Mouse (Mus musculus): ENCODE data around the gene Atl3. TPM values are rescaled to one million over a fixed set of nuclear protein-coding genes. Genes with fewer than 3 reads are reported as not detected.

The Atl3 gene
- 10 to 100 TPM; 15.4 to 16.0 TPM for total RNA-seq (2021)
- long read RNA-seq, experiment 1, partial matches to known transcripts, result 0 of 1 reads
- long read RNA-seq, experiment 1, other reads (novel, unspliced or antisense), result 1 of 1 reads
- long read RNA-seq, experiment 2, full-length matches to known transcripts, result 2 of 3 reads
- long read RNA-seq, experiment 2, partial matches to known transcripts, result 0 of 3 reads
- long read RNA-seq, experiment 2, other reads (novel, unspliced or antisense), result 1 of 3 reads

DNA sequence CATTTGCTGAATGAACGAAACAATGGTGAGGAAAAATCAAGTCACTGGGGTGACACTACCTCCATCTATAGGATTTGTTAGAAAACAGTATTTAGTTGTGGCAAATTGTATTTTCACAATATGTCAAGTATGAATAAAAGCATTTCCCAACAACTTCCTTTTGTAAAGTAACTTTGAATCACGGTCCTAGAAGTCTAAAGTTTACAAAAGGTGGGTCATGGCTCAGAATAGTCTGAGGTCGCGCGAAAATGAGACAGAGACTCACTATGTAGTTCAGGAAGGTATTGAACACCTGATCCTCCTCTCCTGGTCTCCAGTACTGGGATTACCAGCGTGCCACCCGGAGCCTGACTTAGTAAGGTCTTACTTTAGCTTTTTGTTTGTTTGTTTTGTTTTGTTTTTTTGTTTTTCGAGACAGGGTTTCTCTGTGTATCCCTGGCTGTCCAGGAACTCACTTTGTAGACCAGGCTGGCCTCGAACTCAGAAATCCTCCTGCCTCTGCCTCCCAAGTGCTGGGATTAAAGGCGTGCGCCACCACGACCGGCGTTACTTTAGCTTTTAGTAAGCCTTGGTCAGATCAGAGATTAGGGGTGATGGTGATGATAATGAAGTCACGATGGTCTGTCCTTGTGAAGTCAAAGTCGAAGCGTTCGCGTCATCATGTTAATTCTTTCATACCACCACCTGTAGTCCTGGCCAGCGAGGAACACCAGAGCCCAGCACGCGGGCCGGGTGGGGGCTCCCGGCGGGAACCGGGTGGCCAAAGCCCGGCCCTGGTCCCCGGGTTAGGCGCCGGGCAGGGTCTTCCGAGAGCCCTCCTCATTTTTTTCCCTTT is at the start of gene Atl3:
TSS of gene Atl3 (plus strand) at position 689 of the 835 bp plus-strand sequence.
- DNase-seq, result no peak
- intact Hi-C loops (cut with DNase I; ENCODE audit: low total_unique reads), result no loop called here

DNA sequence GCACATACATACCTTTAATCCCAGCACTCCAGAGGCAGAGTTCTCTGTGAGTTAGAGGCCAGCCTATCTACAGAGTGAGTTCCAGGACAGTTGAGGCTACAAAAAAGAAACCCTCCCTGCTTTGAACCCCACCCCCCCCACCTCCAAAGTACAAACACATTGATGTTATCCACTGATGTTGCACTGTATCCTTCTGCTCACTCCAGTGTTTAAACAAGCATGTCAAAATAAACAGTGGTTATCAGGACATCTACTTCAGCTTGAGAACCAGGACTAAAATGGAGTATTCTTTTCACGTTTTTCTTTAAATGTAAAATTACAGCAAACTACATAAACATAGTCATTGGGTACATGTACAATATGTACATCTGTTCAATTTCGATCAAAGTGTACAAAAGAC is 48.7 kb upstream of the Atl3 start:
- intact Hi-C loops (cut with DNase I; ENCODE audit: low total_unique reads), result loop anchor here (10.0 kb wide), 1 partner anchor 150 kb away; no protein-coding TSS in a partner anchor
- no peak for DNase-seq

DNA sequence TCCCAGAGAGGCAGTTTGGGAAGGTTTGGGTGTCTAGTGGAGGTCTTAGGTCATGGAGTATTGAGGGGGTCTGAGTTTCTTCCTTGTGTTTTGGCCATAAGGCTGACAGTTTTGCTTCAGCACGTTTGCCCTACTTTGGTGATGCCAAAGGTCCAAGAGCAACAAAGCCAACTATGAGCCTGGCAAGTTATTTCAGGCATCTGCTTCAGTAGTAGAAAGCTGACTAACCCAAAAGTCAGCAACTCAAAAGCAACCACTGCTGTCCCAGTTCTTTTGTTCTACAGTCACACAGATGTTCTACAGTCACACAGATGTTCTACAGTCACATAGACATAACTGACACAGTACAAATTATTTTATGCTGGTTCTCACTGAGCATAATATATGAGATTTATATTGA is 48.2 kb upstream of the Atl3 start:
- intact Hi-C loops (cut with DNase I; ENCODE audit: low total_unique reads), result loop anchor here (10.0 kb wide), 1 partner anchor 149 kb away; no protein-coding TSS in a partner anchor
- no peak for DNase-seq

DNA sequence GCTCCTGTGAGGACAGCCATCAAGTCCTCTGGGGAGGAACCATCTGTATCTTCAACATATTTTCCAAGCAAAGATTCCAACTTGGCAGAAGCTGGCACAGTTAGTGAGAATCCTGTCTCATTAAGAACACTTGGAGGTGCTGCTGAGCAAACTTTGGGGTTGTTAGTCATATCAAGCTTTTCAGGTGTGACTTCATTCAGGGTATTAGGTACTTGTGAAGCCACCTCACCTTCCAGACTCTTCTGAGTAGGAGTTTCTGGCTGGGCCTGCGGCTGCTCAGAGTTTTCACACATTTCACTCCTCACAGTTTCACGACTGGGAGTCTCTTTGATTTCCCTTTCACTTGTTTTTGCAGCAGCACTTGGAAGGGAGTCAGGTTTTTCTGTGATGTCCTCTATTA is 37.0 kb upstream of the Atl3 start:
- DNase-seq, result no peak
- intact Hi-C loops (cut with DNase I; ENCODE audit: low total_unique reads), result no loop called here

DNA sequence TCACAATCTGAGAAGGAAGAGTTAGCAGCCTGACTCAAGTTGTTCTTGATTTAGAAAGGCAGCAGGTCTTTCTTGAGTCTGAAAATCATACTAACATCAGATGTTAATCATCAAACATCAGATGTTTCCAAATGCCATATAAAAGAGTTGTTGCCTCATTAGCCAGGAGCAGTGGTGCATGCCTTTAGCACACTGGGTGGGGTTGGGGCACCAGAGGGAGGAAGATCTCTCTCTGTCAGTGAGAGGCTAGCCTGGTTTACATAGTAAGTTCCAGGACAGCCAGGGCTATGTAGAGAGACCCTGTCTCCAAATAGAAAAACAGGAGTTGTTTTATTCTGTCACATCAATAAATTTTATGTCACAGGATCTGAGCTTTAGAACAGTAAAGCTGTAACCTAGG is 34.9 kb upstream of the Atl3 start:
- intact Hi-C loops (cut with DNase I; ENCODE audit: low total_unique reads), result no loop called here
- no peak for DNase-seq

DNA sequence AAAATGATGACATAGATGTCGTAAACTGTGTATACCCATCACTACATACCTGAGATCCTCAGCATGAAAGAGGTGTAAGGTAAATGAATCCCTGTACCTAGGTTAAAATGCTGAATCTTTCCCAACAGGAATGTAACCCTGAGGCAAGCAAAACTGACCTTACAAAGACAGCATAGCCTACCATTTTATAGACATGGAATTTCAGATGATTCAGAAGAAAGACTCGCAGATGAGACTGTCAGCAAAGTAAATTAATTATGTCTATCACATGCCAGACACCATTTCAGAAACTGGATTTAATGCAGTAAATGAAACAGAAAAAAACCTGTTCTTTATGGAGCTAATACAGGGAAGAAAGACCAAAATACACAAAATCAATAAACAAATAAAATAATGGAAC is 34.5 kb upstream of the Atl3 start:
- intact Hi-C loops (cut with DNase I; ENCODE audit: low total_unique reads), result no loop called here
- no peak for DNase-seq

DNA sequence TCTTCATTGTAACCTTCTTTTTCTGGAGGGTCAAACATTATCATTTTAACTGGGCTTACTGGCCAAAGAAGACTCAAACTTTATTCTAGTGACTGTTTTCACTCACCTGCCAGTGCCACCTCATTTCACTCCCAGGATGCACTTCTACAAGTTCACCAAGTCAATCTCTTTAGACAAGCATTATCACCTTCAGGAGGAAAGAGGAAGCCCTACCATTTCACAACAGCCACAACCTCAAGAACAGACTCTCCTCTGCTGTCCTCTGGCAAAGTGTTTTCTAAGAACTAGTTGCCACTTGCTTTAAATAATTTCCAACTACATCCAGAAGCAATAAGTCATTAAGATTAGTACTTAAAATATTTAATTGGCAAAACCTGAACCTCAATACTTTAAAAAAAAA is 25.9 kb upstream of the Atl3 start:
- no peak for DNase-seq
- intact Hi-C loops (cut with DNase I; ENCODE audit: low total_unique reads), result no loop called here

DNA sequence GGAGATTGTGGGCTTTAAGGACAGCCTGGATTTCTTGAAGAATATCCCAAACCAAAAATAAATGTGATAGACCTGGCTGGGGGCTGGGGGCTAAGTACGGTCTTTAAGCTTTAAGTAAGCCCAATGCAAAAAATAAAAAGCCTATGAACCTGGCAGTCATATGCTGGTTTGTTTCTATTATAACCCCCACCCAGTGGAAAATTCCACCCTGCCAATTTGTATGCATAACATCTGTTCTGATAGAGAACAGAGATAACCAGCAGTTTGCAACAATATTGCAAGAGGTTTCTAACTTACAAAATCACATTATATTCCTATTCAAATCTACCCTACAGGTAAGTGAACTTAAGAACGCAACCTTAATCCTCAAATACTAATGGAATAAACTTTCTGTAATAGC is 23.2 kb upstream of the Atl3 start:
- no peak for DNase-seq
- intact Hi-C loops (cut with DNase I; ENCODE audit: low total_unique reads), result no loop called here

DNA sequence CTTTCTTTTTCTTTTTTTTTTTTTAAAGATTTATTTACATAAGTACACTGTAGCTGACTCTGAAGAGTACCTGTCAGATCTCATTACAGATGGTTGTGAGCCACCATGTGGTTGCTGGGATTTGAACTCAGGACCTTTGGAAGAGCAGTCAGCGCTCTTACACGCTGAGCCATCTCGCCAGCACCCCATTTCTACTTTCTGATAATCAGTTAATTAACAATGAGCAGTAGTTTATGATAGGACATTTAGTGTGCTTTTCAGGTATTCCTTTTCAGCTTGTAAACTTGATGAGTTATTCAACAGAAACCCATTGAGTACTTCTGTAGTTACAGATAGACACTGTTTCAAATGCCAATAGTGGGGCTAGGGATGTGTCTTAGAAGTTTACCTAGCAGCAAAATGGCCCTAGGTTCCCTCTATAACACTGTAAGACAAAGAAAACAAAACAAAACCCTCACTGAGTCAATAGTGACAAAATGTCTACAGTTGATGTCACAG is 14.0 kb upstream of the Atl3 start:
- no peak for DNase-seq
- intact Hi-C loops (cut with DNase I; ENCODE audit: low total_unique reads), result no loop called here

DNA sequence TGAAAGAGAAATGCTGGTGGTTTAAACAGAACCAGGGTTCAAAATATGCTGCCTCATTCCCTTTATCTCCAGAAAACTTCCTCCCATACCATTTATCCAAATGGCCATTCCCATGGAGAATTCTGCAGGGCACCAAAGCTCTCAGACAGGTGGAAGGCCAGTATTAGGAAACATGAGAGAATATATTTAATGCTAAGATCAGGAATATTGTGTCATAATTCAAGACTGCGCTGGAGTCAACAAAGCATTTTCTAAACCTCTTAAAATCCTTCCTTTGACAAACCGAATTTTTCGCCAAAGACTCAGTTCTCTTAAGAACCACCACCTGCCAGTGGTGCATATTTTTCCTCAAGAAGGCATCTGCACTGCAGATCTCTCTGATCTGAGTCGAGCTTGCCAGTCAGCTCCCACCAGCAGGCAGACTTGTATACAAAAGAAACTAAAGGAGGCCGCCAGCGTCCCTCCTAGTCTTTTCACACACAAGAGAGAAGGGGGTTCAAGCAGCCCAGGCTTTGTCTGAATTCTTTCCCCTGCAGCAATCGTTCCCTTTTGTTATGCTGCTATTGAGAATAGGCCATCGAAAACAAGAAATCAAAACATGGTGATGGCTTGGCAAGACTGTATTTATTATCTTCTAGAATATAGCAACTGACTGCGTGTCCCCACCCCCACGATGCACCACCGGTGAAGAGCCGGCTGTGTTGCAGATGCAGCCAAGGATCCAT is 12.1 kb upstream of the Atl3 start:
- intact Hi-C loops (cut with DNase I; ENCODE audit: low total_unique reads), result no loop called here
- DNase-seq, result peak; percentile 17

DNA sequence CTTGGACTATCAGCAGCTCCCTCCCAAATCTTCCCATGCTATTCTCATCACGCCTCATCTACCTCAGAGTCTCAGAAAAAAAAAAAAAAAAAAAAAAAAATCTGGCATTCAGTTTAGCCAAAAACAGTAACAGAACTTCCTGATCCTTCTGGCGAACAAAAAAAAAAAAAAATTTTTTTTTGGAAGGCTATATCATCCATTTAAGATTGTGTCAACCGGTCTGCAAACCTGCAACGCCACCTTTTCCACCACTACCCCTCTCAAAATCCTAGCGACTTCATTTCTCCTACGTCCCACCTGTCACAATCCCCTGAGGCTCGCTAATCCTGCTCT is 11.6 kb upstream of the Atl3 start:
- no peak for DNase-seq
- intact Hi-C loops (cut with DNase I; ENCODE audit: low total_unique reads), result no loop called here

DNA sequence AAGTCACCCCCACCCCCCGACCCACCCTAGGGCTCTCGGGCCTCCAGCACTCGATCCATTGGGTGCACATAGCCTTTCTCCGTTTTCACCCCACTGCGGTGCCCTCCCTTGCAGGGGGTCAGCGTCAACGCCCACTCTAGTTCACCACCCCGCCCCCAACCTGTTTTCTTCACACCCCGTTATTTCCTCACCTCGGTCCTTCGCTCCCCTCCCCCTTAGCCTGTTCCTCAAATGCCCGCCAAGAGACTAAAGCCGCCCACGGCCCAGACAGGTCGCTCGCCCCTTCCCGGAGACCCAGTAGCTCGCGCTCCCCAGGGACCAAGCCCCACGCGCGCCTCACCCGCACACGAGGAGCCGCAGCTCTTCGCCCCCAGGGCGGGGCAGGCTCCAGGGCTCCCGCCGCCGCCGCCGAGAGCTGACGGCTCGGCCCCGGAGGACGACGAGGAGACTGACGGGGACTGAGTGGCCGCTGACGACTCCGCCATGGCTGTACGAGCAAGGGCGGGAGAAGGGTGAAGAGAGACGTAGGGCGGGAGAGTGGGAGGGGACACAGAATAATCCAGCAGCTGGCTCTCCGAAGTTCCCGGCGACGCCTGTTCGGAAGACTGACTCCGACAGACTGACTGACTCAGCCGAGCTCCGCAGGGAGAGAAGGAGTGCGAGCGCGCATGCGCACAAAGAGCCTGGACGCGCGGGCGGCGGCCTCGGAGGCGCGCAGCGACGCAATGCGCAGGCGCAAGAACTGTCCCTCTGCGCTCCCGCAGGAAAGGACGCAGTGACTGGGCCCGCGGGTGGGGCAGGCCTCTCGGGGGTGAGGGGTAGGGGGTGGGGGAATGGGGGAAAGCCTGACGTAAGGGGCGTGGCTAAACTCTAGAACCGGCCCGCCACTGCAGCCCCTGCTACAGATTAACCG is 11.0 kb upstream of the Atl3 start, which contains the start of gene Rtn3:
TSS of gene Rtn3 (minus strand) at position 683 of the 913 bp plus-strand sequence.
- peak; percentile 99 for DNase-seq
- intact Hi-C loops (cut with DNase I; ENCODE audit: low total_unique reads), result no loop called here

DNA sequence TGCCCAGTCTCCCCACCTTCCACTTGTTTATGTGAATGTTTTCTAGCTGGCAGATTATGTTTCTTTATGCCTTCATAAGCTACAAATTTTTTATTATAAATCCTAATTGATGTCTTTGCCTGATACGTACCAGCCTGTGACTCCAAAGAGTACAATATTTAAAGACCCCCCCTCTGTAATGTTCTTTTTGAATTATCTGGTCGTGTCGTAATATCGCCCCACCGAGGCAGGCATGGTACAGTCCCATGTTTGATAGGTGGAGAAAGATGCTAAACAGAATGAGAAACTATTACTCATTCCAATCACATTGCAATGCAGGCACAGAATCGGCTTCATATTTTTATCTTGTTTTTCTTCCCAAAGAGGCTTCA is 10.3 kb upstream of the Atl3 start:
- intact Hi-C loops (cut with DNase I; ENCODE audit: low total_unique reads), result no loop called here
- DNase-seq, result no peak

DNA sequence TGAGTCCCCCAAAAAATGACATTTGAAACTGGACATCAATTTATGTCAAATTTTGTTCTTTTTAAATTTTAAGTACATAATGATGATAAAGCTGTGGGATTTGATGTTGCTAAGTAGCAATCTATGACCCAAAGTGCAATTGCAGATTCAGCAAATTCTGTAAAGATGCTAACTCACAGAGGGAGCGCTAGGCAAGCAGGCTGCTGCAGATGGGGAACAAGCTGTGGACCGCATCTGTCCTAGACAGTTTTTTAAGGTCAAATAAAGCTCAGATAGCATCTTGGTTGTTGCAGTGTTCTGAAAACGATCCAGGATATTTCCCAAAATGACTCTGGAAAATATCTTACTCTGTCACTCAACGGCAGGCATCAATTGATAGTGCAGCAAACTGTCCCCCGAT is 9.8 kb upstream of the Atl3 start:
- intact Hi-C loops (cut with DNase I; ENCODE audit: low total_unique reads), result no loop called here
- DNase-seq, result no peak

DNA sequence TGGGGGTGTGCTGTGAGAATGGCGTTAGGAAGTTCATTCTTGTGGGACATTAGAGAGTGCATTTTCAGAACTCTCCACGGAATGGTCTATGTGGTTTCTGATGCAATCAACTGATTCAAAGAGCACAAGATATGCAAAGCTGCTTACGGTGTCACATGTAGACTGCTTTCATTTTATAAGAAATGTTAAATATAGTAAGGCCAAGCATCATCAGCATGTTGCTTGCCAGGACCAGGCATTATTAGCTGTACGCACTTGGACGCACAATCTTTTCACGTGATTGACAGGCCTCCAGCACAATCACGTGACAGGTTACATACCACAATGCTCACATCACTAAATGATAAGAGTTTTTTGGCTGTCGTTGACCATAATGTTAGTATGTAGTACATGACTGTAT is 6.2 kb upstream of the Atl3 start:
- DNase-seq, result no peak
- intact Hi-C loops (cut with DNase I; ENCODE audit: low total_unique reads), result no loop called here

DNA sequence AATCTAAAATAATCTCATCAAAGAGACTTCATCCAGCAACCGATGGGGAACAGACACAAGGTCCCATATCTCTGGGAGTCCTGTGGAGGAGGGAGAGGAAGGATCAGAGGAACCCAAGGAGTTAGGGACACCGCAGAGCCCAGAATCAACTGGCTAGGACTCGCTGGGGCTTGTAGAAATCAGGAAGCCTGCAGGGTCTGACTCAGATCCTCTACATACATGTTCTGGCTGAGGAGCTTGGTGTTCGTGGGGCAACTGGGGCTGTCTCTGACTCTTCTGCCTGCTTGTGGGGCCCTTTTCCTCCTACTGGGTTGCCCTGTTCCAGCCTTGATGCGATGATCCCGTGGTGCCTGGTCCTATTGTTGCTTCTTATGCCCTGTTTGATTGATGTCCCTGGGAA is 1.9 kb upstream of the Atl3 start:
- intact Hi-C loops (cut with DNase I; ENCODE audit: low total_unique reads), result no loop called here
- no peak for DNase-seq

DNA sequence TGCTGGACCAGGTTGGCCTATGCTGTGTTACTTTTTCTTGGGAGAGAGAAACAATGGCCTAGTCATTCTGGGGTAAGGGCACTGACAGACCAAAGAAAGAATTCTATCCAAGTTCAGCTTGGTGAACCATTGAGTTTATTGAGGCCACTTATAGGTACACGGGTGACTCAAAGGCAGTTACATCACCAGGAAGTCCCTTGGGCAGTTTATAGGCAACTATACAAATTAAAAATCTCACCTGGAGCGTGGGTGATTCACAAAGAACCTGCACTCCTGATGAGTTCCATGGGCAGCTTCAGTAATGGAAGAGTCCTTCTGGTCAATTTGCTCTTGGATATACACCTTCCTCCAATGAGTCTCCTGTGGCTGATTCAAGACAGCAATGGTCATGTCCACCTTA is 1.2 kb upstream of the Atl3 start:
- no peak for DNase-seq
- intact Hi-C loops (cut with DNase I; ENCODE audit: low total_unique reads), result no loop called here

DNA sequence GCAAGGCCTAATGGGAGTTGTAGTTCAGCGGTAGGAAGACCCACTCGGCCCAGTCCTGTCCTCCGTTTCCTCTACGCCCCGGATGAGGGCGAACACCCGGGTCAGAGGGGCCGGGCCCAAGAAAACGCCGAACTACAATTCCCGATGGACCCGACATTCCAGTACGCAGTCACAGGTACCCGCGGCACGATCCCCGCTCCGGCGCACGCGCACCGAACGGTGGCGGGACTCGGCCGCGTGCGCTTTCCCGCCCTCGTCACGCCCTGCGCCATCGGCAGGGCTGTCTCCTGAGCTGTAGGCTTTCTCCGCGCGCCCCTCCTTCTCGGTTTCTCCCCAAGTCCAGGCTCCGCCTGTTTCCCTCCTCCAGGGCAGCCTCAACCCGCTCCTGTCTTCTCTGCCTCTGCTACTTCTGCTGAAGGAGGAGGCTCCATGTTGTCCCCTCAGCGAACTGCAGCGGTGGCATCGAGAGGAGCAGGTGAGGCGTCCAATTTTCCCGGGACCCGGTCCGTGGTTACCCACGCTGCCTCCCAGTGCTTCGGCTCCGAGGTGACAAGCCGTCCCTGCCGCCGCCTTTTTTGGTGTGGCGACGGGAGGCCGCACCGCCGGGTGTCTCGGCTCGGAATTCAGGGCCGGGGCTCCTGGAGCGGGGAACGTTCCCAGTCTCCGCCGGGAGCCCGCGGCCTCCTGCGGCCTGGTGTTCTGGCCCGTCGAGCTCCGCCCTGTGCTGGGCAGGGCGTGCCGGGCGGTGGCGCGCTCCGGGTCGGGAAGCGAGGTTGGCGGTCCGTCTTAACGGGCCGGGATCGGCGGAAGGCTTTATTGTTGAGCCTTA is 561 bp downstream of the Atl3 start:
- intact Hi-C loops (cut with DNase I; ENCODE audit: low total_unique reads), result no loop called here
- DNase-seq, result peak; percentile 94

Measured in gastrocnemius, postnatal 14 days (tissue).